ENCODE assay signal across 30 mouse cellular contexts in genomic region chr13:34265022-34265565, GRCm38 (mm10).
DNase-seq lines count a peak whose midpoint lies in the region; ATAC-seq and TF ChIP-seq lines count a peak whose summit lies in the region.
"Had no signal": no experiment of that assay in that cellular context is flagged by ENCODE, and none has a peak within 500 bp of the region (broad histone marks: within the 10 kb centered on the region; RNA-seq: fewer than 3 reads in every experiment).

No protein-coding gene starts in this region.

- no peak overlapping the region for H3K4me2 ChIP-seq in liver, embryonic 11.5 days
- H3K4me2 ChIP-seq in liver, embryonic 14.5 days (ENCODE audit: low read depth), result no peak overlapping the region
- H3K4me2 ChIP-seq: forebrain, embryonic 13.5 days; heart, embryonic 15.5 days; hindbrain, embryonic 13.5 days; kidney, embryonic 15.5 days; limb, embryonic 15.5 days; lung, embryonic 15.5 days; midbrain, embryonic 15.5 days had no signal

- peak; percentile 82 for ATAC-seq in liver, embryonic 11.5 days (replicated peaks; ENCODE audit: low FRiP score)
- ATAC-seq in common myeloid progenitor, adult 5-6 weeks (replicated peaks; ENCODE audit: low read depth, poor library complexity, severe bottlenecking), result peak; percentile 56; the same call in 1 of the 2 replicates
- peak; percentile 80 for ATAC-seq in liver, embryonic 14.5 days (ENCODE audit: insufficient read depth)
- peak; percentile 95 for ATAC-seq in megakaryocyte-erythroid progenitor cell, adult 5-6 weeks (replicated peaks; ENCODE audit: low FRiP score, low TSS enrichment, poor library complexity, severe bottlenecking)
- ATAC-seq: activated CD4-positive, CD25-positive, alpha-beta regulatory T cell, adult 4 months; forebrain, embryonic 13.5 days; intestine, postnatal 0 days; midbrain, embryonic 15.5 days had no signal

- peaks cover 3% of the 10 kb centered on the region; the same call in 1 of the 2 replicates for H3K36me3 ChIP-seq in liver, embryonic 11.5 days (ENCODE audit: control insufficient read depth, insufficient read depth, low read length)
- peaks cover 25% of the 10 kb centered on the region for H3K36me3 ChIP-seq in liver, embryonic 14.5 days (replicated peaks; ENCODE audit: control insufficient read depth, insufficient read depth, low read depth)
- H3K36me3 ChIP-seq: heart, embryonic 10.5 days; heart, embryonic 15.5 days; hindbrain, embryonic 13.5 days; kidney, embryonic 15.5 days; limb, embryonic 10.5 days; limb, embryonic 15.5 days; lung, embryonic 15.5 days; midbrain, embryonic 15.5 days had no signal

- H3K4me1 ChIP-seq in liver, embryonic 11.5 days (replicated peaks; ENCODE audit: control insufficient read depth, insufficient read depth, low read length), result peaks cover 26% of the 10 kb centered on the region
- peaks cover 28 to 30% of the 10 kb centered on the region in 2 experiments for H3K4me1 ChIP-seq in liver, embryonic 14.5 days (replicated peaks; ENCODE audit: control insufficient read depth in 2 of 2, insufficient read depth in 2 of 2, low read length in 1 of 2)
- H3K4me1 ChIP-seq: heart, embryonic 10.5 days; heart, embryonic 15.5 days; limb, embryonic 10.5 days; limb, embryonic 15.5 days had no signal

- TF ChIP-seq CTCF in liver, embryonic 14.5 days (IDR thresholded peaks at IDR 0.05; ENCODE audit: low read depth), result no peak

- intact Hi-C loops in heart, postnatal 14 days (cut with DNase I), result no loop called here

- H3K4me3 ChIP-seq in liver, embryonic 11.5 days (ENCODE audit: low read depth, low read length), result no peak overlapping the region
- no peak overlapping the region for H3K4me3 ChIP-seq in liver, embryonic 14.5 days (ENCODE audit: insufficient read depth in 1 of 2, low read depth in 2 of 2, low read length in 2 of 2)
- H3K4me3 ChIP-seq: forebrain, embryonic 13.5 days; heart, embryonic 10.5 days; heart, embryonic 15.5 days; hindbrain, embryonic 13.5 days; kidney, embryonic 15.5 days; limb, embryonic 10.5 days; limb, embryonic 15.5 days; lung, embryonic 15.5 days; midbrain, embryonic 15.5 days had no signal

- no peak overlapping the region for H3K9ac ChIP-seq in liver, embryonic 11.5 days (ENCODE audit: low read depth, low read length)
- H3K9ac ChIP-seq in liver, embryonic 14.5 days (replicated peaks), result no peak overlapping the region
- H3K9ac ChIP-seq: forebrain, embryonic 13.5 days; heart, embryonic 15.5 days; hindbrain, embryonic 13.5 days; kidney, embryonic 15.5 days; limb, embryonic 15.5 days; lung, embryonic 15.5 days; midbrain, embryonic 15.5 days had no signal

- no peaks in the 10 kb centered on the region for H3K27me3 ChIP-seq in liver, embryonic 11.5 days (replicated peaks; ENCODE audit: control insufficient read depth, insufficient read depth, low read length)
- no peaks in the 10 kb centered on the region for H3K27me3 ChIP-seq in liver, embryonic 14.5 days (ENCODE audit: control insufficient read depth, insufficient read depth, low read length)
- H3K27me3 ChIP-seq: forebrain, embryonic 13.5 days; heart, embryonic 15.5 days; hindbrain, embryonic 13.5 days; kidney, embryonic 15.5 days; limb, embryonic 15.5 days; lung, embryonic 15.5 days; midbrain, embryonic 15.5 days had no signal

- H3K9me3 ChIP-seq in liver, embryonic 11.5 days (ENCODE audit: control insufficient read depth, low read length), result no peaks in the 10 kb centered on the region
- no peaks in the 10 kb centered on the region for H3K9me3 ChIP-seq in liver, embryonic 14.5 days (ENCODE audit: control insufficient read depth, low read length)
- H3K9me3 ChIP-seq: forebrain, embryonic 13.5 days; heart, embryonic 10.5 days; heart, embryonic 15.5 days; hindbrain, embryonic 13.5 days; kidney, embryonic 15.5 days; limb, embryonic 10.5 days; limb, embryonic 15.5 days; lung, embryonic 15.5 days; midbrain, embryonic 15.5 days had no signal

- no peak overlapping the region for H3K27ac ChIP-seq in liver, embryonic 11.5 days (ENCODE audit: low read depth, low read length)
- peak overlapping the region; percentile 23 for H3K27ac ChIP-seq in liver, embryonic 14.5 days
- H3K27ac ChIP-seq: forebrain, embryonic 13.5 days; heart, embryonic 10.5 days; heart, embryonic 15.5 days; hindbrain, embryonic 13.5 days; kidney, embryonic 15.5 days; limb, embryonic 10.5 days; limb, embryonic 15.5 days; lung, embryonic 15.5 days; midbrain, embryonic 15.5 days had no signal

- WGBS in liver, embryonic 11.5 days, result 83% methylated on average over 3 of the region's 3 CpGs
- 60% methylated on average over 3 of the region's 3 CpGs for WGBS in liver, embryonic 14.5 days (ENCODE audit: insufficient replicate concordance)

- peak; percentile 75 for TF ChIP-seq EP300 in liver, embryonic 14.5 days (IDR thresholded peaks at IDR 0.05; ENCODE audit: low read depth)

- no peak for DNase-seq in liver, embryonic 11.5 days (ENCODE audit: low spot score)
- DNase-seq in liver, result no peak
- peak in 1 of 3 experiments; percentile 40 for DNase-seq in liver, embryonic 14.5 days (ENCODE audit: low read depth in 3 of 3, low spot score in 3 of 3)
- DNase-seq in gastrocnemius, postnatal 25 days, result no peak
- no peak for DNase-seq in heart, postnatal 14 days
- DNase-seq in Muller cell, postnatal 12 days (ENCODE audit: inconsistent ontology term), result no peak
- DNase-seq: adrenal gland, adult 2 months; adrenal gland, postnatal 36 days; cerebellum, adult 9-10 months; gastrocnemius, postnatal 14 days; heart, adult 11 months; heart, postnatal 36 days; kidney, postnatal 25 days; right cerebral cortex, adult 18-20 months; spleen, adult 18-20 months; thymus, adult 2 months; thymus, postnatal 36 days had no signal
